Mouse (Mus musculus) liver, embryonic 16.5 days (tissue): ENCODE measurements around the gene Spryd7. TPM values are rescaled to one million over a fixed set of nuclear protein-coding genes. Genes with fewer than 3 reads are reported as not detected.
A peak's percentile ranks its signal among the peaks of the same experiment; 100 is the strongest.

ENCODE experiments used
- ATAC-seq: fragments of 200-750 bp; cut with Nextera tagmentation; 2 replicates; pipeline ENCODE4 v1.8.0; 2017; ENCODE audit warnings: low read depth, mild to moderate bottlenecking, moderate number of reproducible peaks, moderate library complexity
- H3K27ac ChIP-seq: fragments of 300-500 bp; sonication (generic); 2 replicates; pipeline ENCODE4 v1.5.1; 2014; ENCODE audit warnings: mild to moderate bottlenecking, low read length
- H3K27me3 ChIP-seq: fragments of 300-500 bp; sonication (generic); 2 replicates; pipeline ENCODE4 v1.6.1; 2014; ENCODE audit warnings: low read depth, low read length, mixed read lengths; ENCODE audit not compliant: control insufficient read depth, insufficient read depth
- H3K36me3 ChIP-seq: fragments of 300-500 bp; sonication (generic); 2 replicates; pipeline ENCODE4 v1.6.1; 2014; ENCODE audit warnings: mild to moderate bottlenecking; ENCODE audit not compliant: control insufficient read depth, insufficient read depth
- H3K4me1 ChIP-seq: fragments of 300-500 bp; sonication (generic); 2 replicates; pipeline ENCODE4 v1.6.1; 2014; ENCODE audit warnings: low read depth, low read length, mixed read lengths; ENCODE audit not compliant: control insufficient read depth
- H3K4me2 ChIP-seq: fragments of 300-500 bp; sonication (generic); 2 replicates; pipeline ENCODE4 v1.6.1; 2014; ENCODE audit warnings: low read depth, low read length, mixed read lengths
- H3K4me3 ChIP-seq: fragments of 300-500 bp; sonication (generic); 2 replicates; pipeline ENCODE4 v1.5.1; 2014; ENCODE audit warnings: low read depth, mild to moderate bottlenecking, low read length
- H3K9ac ChIP-seq: fragments of 300-500 bp; sonication (generic); 2 replicates; pipeline ENCODE4 v1.6.1; 2014; ENCODE audit warnings: low read depth, low read length
- H3K9me3 ChIP-seq: fragments of 300-500 bp; sonication (generic); replicated peaks from 2 replicates; pipeline ENCODE4 v1.6.1; 2016; ENCODE audit warnings: low read length; ENCODE audit not compliant: control insufficient read depth
- WGBS: fragments of 180-500 bp; shearing (Covaris S2); extraction: QIAGEN DNeasy Blood & Tissue Kit; methylation state at CpG from one replicate; pipeline ENCODE4 v1.1.7; 2014; ENCODE audit not compliant: insufficient replicate concordance; 5-methylcytosine and 5-hydroxymethylcytosine counted together
- polyA plus RNA-seq: library from polyadenylated mRNA; unstranded; fragments of >200 nt; fragmentation: Nextera tagmentation; extraction: Ambion mirVana; gene quantifications from 2 replicates; pipeline ENCODE4 v1.2.1, GENCODE M21; 2015

Gene Spryd7
- polyA plus RNA-seq, 1 experiment from 2014 or later = 5.0 TPM

DNA sequence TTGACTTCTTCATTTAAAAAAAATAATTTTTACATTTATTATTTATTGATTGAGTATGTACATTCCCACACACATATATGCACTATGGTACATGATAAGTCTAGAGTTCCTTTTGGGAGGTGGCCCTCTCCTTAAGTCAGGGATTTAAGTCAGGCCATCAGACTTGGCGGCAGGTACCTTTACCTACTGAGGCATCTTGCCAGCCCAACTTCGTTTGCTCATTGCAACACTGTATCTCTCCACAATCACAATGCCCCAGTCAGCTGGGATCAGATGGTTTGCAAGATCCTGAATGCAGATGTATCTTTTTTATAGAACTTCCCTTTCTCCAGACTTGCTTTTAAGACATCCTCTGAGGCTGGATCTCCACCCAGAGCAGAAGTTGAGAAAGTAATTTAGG, 32.9 kb downstream of the Spryd7 start:
- Histone ChIP-seq H3K36me3 (no peaks in the 10 kb centered on the region), H3K4me1 (no peaks in the 10 kb centered on the region), H3K27me3 (no peaks in the 10 kb centered on the region), H3K9ac (no peak overlapping the region), H3K9me3 (no peaks in the 10 kb centered on the region), H3K4me2 (no peak overlapping the region), H3K27ac (no peak overlapping the region), H3K4me3 (no peak overlapping the region)
- ATAC-seq = no peak
- 58% methylated on average over 2 of the region's 2 CpGs for WGBS

DNA sequence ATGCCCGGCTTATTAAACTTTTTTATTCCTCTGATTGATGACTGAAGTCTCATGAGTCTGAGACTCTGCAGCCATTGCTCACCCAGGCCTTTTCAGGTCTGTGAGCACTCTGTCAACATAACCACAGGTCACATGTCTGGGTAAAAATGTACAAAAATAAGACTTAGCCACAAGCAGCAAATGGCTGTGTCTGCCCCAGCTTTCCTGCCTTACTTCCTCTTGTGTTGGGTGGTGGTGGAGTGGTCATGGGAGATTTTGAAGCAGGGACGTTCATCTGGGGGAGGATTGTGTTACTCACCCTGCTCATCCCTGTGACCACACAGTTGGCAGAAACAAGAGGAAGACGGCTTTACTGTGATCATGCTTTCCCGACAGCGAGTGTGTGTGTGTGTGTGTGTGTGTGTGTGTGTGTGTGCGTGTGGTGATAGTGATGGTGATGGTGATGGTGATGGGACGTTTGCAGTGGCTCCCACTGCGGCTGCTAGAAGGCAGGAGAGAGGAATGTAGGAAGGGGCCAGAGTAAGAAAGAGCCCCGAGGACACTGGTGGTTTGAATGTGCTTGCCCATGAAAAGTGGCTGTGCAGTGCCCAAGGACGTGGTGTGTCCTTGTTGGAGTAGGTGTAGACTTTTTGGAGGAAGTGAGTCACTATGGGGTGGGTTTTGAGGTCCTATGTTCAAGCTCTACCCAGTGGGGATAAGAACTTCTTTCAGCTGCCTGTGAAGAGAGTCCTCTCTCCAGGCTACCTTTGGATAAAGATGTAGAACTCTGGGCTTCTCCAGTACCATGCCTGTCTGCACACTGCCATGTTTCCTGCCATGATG, 37.8 kb downstream of the Spryd7 start:
- 33% methylated on average over 10 of the region's 10 CpGs for WGBS

DNA sequence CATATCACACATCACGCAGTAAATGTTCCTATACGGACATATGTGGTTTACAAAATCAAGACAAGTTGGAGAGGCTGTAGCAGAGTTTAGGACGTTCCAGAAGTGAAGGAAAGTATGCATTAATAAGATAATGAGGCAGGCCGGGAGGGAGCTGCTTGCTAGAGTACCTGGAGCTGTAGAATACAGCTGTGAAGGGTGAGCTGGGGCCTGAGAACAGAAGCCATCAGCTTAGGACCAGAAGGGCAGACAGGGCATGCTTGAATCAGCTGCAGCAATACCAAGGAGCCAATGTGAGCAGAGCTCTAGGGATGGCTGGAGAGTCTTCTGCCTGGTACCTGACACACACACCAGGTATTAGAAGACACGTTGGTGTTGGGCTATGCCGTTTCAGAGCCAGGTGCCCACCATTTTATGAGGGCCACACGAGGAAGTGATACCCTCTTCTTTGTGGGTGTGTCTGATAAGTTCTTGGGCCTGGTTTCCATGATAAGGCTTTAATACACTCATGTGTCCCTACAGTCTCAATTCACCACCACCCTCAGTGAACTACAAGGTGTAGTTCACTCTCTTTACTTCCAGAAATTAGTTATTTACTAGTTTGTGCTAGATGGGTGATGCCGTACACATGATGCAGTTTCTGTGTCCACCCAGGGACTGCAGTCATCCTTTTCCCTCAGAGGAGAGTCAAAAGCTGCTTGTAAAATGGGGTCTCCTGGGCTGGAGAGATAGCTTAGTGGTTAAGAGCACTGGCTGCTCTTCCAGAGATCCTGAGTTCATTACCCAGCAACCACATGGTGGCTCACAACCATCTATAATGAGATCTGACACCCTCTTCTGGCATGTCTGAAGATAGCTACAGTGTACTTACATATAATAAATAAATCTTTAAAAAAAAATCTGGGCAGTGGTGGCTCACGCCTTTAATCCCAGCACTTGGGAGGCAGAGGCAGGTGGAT, 39.9 kb downstream of the Spryd7 start:
- Histone ChIP-seq H3K4me2 (no peak overlapping the region), H3K27me3 (no peaks in the 10 kb centered on the region), H3K4me1 (no peaks in the 10 kb centered on the region; the same call in 1 of the 2 replicates), H3K36me3 (no peaks in the 10 kb centered on the region), H3K9me3 (no peaks in the 10 kb centered on the region), H3K27ac (no peak overlapping the region), H3K4me3 (no peak overlapping the region), H3K9ac (no peak overlapping the region)
- ATAC-seq = peak; percentile 63; the same call in 1 of the 2 replicates
- 40% methylated on average over 9 of the region's 9 CpGs for WGBS

More for the DNA sequence above, 37.8 kb downstream of the Spryd7 start:
- Histone ChIP-seq H3K4me3 (no peak overlapping the region), H3K27me3 (no peaks in the 10 kb centered on the region), H3K4me1 (no peaks in the 10 kb centered on the region; the same call in 1 of the 2 replicates), H3K9ac (no peak overlapping the region), H3K36me3 (no peaks in the 10 kb centered on the region), H3K4me2 (no peak overlapping the region), H3K27ac (no peak overlapping the region), H3K9me3 (no peaks in the 10 kb centered on the region)
- no peak for ATAC-seq

DNA sequence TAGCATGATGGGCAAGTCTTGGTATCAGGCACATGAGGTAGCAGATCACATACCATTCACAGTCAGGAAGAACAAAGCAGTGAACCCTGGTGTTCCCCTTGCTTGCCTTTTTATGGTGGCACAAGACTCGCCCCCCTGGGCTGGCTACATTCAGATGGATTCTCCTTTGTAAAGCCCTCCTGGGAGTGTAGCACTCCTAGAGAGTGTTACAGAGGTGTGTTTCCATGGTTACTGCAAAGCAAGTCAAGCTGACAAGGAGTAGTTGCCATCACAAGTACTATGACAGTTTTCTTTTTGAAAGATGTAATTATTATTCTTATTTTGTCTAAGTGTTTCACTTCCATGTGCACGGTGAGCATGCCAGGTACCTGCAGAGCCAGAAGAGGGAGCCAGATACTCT, 45.2 kb downstream of the Spryd7 start:
- Histone ChIP-seq H3K4me3 (no peak overlapping the region), H3K9me3 (no peaks in the 10 kb centered on the region), H3K27me3 (no peaks in the 10 kb centered on the region), H3K9ac (no peak overlapping the region), H3K4me2 (no peak overlapping the region), H3K36me3 (no peaks in the 10 kb centered on the region), H3K27ac (no peak overlapping the region), H3K4me1 (no peaks in the 10 kb centered on the region)
- ATAC-seq = no peak
- 75% methylated on average over 2 of the region's 2 CpGs for WGBS

DNA sequence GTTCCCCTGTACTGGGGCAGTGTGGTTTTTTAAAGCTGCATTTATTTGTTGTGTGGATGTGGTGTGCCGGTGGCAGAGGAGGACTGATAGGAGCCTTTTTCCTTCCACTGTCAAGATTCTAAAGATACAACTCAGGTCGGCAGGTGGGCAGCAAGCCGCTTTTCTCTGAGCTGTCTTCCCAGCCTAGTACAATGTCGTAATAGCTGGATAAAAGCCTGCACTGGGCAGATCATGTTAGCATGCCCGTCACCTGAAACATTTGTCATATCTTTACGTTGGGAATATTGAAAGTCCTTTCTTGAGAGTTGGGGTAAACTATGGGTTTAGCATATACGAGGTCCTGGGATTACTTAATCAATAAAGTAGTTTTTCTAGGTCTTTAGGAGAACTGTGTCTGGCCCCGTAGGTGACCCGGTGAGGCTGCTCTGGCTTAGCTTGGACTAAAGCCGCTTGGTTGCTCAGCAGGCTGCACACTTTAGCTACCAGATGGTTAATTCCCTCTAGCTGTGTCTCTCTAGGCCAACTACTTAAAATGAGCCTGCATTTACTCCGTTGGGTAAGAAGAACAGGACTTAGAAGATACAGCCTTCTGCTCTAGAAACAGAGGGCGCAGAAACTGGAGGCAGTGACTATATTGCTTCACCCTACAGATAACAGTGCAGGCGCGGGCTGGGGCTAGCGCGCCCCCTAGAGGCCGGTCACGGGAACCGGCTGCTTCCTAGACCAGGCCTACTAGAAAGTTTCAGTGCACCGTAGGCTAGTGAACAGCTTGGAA, 58.8 kb downstream of the Spryd7 start:
- Histone ChIP-seq H3K4me1 (no peaks in the 10 kb centered on the region), H3K9me3 (no peaks in the 10 kb centered on the region), H3K4me2 (no peak overlapping the region), H3K9ac (no peak overlapping the region), H3K4me3 (no peak overlapping the region), H3K27me3 (no peaks in the 10 kb centered on the region), H3K27ac (no peak overlapping the region), H3K36me3 (no peaks in the 10 kb centered on the region)
- 34% methylated on average over 20 of the region's 20 CpGs for WGBS
- peak; percentile 74 for ATAC-seq

DNA sequence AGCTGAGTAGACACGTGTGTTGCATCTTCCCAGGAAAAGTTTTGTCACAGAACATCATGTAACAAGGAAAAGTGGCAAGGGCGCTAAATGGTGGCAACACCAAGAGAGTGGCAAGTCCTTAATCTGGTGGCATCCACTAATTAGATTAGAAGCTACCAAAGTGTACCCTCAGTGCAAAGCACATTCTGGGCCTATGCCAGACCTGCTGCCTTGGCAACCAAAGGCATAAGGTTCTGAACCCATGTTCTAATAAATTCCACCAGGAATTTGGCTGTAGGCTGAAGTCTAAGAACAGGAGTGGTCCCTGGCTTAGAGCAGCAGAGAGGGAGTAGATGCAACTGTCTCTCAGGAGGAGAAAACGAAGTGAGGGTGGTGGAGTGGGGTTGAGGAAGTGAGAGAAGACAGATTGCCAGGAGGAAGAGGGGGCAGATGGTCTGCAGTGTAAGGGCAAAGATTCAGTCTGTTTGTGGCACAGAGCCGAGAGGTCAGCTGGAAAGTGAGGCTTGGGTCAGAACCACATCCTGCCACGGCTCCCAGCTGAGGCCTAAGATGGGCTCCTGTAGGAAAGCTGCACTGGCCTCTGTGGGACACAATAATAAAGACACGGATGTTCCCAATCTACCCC, 63.1 kb downstream of the Spryd7 start:
- 35% methylated on average over 6 of the region's 6 CpGs for WGBS
- no peaks in the 10 kb centered on the region for H3K9me3 ChIP-seq
- no peak overlapping the region for H3K27ac ChIP-seq
- H3K27me3 ChIP-seq = no peaks in the 10 kb centered on the region
- H3K4me1 ChIP-seq = no peaks in the 10 kb centered on the region
- no peak overlapping the region for H3K9ac ChIP-seq
- no peak overlapping the region for H3K4me2 ChIP-seq
- ATAC-seq = no peak
- H3K4me3 ChIP-seq = no peak overlapping the region
- no peaks in the 10 kb centered on the region for H3K36me3 ChIP-seq

Other genes starting within 250 kb of the Spryd7 start
- 2.1 TPM in 2 replicates for gene Arl11, start 247.1 kb downstream of the Spryd7 start, polyA plus RNA-seq
- gene Ebpl, start 196.4 kb downstream of the Spryd7 start, polyA plus RNA-seq = 5.0 and 5.5 TPM in 2 replicates
- gene Kpna3, start 117.0 kb downstream of the Spryd7 start, polyA plus RNA-seq = 19.4 and 20.6 TPM in 2 replicates
- gene Trim13, start 41.4 kb upstream of the Spryd7 start, polyA plus RNA-seq = 3.9 and 4.4 TPM in 2 replicates
- gene Kcnrg, start 50.6 kb upstream of the Spryd7 start, polyA plus RNA-seq = 0.38 and 0.46 TPM in 2 replicates